Mouse (Mus musculus) G1E-ER4 (cell line): ENCODE results near the gene Rbm6. TPM values are rescaled to one million over a fixed set of nuclear protein-coding genes. Genes with fewer than 3 reads are reported as not detected.

Experiments
- GATA1 ChIP-seq: IDR thresholded peaks from one replicate; pipeline ENCODE4 v1.8.0; 2012; ENCODE audit warnings: low read length, inconsistent platforms
- polyA plus RNA-seq: library from polyadenylated mRNA; stranded (reverse); fragments of >175 nt; gene quantifications from 2 replicates; pipeline ENCODE4 v1.2.3, GENCODE M21; 2012

The Rbm6 gene
- polyA plus RNA-seq, 1 experiment: 40.9 TPM

DNA sequence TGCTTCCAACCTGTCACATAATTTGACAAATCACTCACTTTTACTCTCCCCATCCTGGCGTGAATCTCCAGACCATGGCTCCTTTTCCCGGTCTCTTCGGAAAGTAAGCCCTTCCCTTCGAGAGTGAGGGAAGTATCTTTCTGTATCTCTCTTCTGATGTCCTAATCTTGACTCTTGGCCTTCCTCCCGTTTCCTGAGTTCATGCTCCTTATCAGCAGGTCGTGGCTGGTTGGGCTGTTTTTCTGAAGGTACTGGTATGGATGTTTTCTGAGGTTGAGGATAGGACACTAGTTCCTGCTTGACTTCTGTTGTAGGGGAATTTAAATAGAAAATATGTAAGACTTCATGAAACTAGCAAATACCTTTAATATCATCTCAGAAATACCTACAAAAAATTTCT is 81.3 kb downstream of the Rbm6 start:
- TF ChIP-seq GATA1: no peak

GRCm38 (mm10) chr9:107782536-107783203 is 90.4 kb downstream of the Rbm6 start:
- no peak for TF ChIP-seq GATA1

DNA sequence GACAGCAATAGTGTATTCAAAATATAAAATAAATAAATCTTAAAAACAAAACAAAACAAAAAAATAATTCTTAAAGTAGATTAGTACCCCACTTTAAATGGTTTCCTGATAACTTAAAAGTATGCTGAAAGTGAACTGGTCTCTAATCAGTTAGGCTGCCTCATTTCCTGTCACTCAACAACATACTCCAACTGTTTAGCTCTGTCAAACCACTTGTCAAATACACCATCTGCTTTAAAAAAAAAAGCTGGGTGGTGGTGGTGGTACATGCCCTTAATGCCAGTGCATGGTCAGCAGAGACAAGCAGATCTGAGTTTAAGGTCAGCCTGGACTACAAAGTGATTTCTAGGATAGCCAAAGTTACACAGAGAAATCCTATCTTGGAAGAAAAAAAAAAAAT is 96.2 kb downstream of the Rbm6 start:
- TF ChIP-seq GATA1: no peak

DNA sequence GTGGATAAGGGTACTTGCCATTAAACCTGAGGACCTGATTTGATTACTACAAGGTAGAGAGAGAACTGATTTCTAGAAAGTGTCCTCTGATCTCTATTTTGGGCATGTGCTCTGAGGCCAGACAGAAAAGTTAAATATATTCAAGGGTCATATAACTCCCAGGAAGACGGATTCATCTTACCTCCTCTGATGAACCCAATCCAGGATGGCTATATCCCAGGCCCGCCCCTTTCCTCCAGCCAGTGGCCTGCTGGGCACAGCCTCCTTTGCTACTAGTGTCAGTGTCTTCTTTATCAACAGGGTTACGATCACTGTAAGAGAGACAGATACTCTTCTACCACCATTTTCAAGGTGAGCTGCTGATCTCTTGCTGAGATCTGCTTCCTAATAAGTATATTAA is 98.6 kb downstream of the Rbm6 start:
- no peak for TF ChIP-seq GATA1

DNA sequence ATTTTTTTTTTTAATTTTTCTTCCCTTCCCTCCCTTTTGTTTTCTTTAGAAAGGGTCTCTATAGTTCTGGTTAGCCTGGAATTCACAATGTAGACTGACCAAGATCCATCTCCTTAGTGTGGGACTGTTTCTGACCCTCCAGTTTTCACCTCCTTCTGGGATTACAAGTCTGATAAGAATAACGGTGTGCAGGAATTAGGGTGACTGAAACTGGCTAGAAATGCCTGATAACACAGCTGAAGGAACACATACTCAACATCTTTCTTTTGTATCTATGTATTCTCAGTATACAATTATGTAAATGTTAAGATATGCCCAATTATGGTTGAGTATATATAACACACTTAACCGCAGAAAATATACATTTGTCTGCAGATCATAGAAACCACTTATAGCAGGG is 101.3 kb downstream of the Rbm6 start:
- TF ChIP-seq GATA1: no peak

DNA sequence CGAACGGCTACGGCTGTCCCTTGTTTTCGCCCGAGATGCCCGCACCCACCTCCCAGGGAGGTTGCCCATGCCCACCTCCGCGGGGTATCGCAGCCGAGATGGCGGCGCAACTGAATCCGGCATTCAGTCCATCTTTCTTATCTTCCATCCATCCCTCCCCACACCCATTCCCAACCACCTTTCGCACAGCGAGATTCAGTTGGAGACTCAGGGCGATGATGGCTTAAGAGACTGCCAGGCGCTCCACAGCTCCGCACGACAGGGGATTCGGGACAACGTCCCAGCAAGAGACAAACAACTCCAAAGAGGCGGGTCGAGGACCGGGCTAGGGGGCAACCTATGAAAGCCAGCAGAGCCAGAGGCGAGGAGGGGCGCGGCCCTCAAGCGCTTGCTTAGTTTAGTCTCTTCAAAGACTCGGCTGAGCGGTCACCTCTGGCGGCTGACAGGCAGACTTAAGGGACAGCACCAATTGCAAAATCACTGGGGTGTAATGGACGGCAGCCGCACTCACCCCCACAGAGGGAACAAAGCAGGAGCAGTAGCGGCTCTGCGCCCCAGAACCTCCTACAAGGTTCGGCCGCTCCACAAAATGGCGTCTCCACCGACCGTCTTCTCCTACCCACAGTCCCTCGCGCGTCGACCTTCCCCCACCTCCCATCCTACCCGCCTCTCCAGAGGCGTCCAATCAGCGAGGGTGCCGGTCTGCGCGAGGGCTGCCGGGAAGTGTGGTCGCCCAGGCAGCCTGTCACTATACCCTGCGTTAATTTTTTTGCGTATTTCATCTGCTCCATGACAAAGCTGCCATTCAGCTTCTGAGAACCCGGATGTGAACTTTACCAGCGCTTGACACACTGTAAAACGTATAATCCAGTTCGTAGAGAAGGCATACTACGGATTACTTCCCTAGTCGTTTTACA is 102.4 kb downstream of the Rbm6 start, which contains the start of gene Rbm5:
Gene Rbm5, minus strand, starts transcription at position 623 of the 917 bp plus-strand sequence.
- TF ChIP-seq GATA1: no peak

DNA sequence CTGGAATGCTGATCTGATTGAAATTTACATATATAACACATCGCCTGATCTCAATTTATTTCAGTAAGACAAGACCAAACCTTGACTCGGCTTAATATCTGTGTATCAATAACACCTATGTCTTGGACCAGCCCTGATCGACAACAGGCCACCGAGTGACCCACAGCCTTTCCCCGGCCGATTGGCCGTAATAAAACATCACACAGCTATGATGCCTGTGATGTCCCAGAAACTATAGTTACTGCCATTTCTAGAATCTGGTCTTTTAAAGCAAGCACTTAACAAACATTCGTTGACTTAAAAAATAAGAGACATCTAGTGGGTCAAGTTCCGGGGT is 103.0 kb downstream of the Rbm6 start:
- no peak for TF ChIP-seq GATA1

- TF ChIP-seq GATA1: no peak
These were observed 103.5 kb downstream of the Rbm6 start for GRCm38 (mm10) chr9:107769445-107770000.

DNA sequence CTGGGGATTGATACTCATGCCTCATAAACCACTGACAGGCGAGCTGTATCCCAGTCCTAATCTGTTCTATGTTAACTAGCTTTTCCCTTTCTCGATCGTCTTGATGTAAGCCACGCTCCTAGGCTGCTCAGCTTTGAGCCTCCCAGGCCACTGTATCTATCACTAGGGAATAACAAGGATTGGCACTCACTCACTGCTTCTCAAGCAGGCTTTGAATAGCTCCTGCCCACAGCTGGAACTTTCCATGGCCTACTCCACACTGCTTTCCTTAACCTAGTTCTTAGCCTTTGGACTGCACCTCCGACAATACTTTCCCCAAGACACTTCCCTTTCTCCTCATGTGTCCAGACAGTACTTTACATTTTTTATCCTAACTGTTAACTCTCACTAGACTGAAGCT is 104.2 kb downstream of the Rbm6 start:
- no peak for TF ChIP-seq GATA1

DNA sequence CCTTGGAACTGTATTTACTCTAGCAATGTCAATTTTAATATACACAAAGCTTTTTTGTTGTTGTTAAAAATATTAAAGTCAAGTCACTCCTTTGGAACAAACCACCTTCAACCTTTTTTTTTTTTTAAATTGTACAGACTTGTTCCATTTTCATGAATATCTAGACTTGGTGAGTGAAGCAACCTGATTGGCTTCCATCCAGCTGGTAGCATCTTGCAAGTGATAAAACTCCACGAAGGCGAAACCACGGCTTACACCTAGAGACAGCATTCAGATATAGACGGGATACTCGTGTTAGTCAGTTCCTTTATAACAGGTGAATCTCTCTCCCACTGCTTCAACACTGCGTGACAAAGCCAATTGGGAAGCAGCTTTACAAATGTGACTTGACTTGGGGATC is 113.4 kb downstream of the Rbm6 start:
- no peak for TF ChIP-seq GATA1

- no peak for TF ChIP-seq GATA1
These were observed 122.7 kb downstream of the Rbm6 start for GRCm38 (mm10) chr9:107750378-107750777.

- no peak for TF ChIP-seq GATA1
These were observed 125.0 kb downstream of the Rbm6 start for GRCm38 (mm10) chr9:107748063-107748462.

- TF ChIP-seq GATA1: no peak
These were observed 125.7 kb downstream of the Rbm6 start for GRCm38 (mm10) chr9:107747310-107747709.

DNA sequence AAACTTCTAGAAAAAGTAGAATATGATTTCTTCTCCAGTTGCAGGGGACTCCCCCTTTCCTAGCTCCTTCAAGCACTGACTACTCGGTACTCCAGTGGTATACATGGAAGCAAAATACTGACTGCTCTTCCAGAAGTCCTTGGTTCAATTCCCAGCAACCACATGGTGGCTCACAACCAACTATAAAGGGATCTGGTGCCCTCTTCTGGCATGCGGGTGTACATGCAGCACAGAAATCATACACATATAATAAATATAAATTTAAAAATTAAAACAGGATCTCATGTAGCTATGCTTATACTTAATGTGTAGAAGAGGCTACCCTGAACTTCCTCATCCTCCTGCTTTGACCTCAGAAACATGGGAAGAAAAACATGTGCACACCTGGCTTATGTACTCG is 126.4 kb downstream of the Rbm6 start:
- no peak for TF ChIP-seq GATA1

GRCm38 (mm10) chr9:107744061-107744460 is 129.0 kb downstream of the Rbm6 start:
- no peak for TF ChIP-seq GATA1

GRCm38 (mm10) chr9:107738841-107739202 is 134.2 kb downstream of the Rbm6 start:
- no peak for TF ChIP-seq GATA1
